Mouse (Mus musculus): ENCODE data around the gene Agbl1. TPM values are rescaled to one million over a fixed set of nuclear protein-coding genes. Genes with fewer than 3 reads are reported as not detected.

The Agbl1 gene
- polyA plus RNA-seq, 1 experiment from 2014 or later: 0.17 TPM

- WGBS: 80% methylated on average over 4 of the region's 4 CpGs
- no peak for ATAC-seq (ENCODE audit: insufficient read depth, low FRiP score, low TSS enrichment)
Measured at GRCm38 (mm10) chr7:76562506-76562905, 332.8 kb downstream of the Agbl1 start.

GRCm38 (mm10) chr7:76594566-76595079 is 364.9 kb downstream of the Agbl1 start:
- Histone ChIP-seq H3K4me2 (ENCODE audit: low read depth) (no peak overlapping the region), H3K4me1 (ENCODE audit: control insufficient read depth, insufficient read depth, low read length) (no peaks in the 10 kb centered on the region), H3K9me3 (ENCODE audit: control insufficient read depth, low read length) (no peaks in the 10 kb centered on the region), H3K36me3 (ENCODE audit: control insufficient read depth, insufficient read depth, low read length) (no peaks in the 10 kb centered on the region), H3K4me3 (ENCODE audit: low read depth, low read length) (no peak overlapping the region), H3K27me3 (ENCODE audit: control insufficient read depth, insufficient read depth, low read length) (no peaks in the 10 kb centered on the region), H3K9ac (ENCODE audit: low read length) (no peak overlapping the region), H3K27ac (ENCODE audit: low read depth, low read length) (no peak overlapping the region)
- ATAC-seq (ENCODE audit: insufficient read depth, low FRiP score, low TSS enrichment) (no peak), DNase-seq (ENCODE audit: low spot score) (no peak)
- 83% methylated on average over 5 of the region's 5 CpGs for WGBS

More at GRCm38 (mm10) chr7:76562506-76562905, 332.8 kb downstream of the Agbl1 start:
- no peak for DNase-seq (ENCODE audit: low spot score)
- Histone ChIP-seq H3K4me3 (ENCODE audit: low read depth, low read length) (no peak overlapping the region), H3K9ac (ENCODE audit: low read length) (no peak overlapping the region), H3K27me3 (ENCODE audit: control insufficient read depth, insufficient read depth, low read length) (no peaks in the 10 kb centered on the region), H3K4me2 (ENCODE audit: low read depth) (no peak overlapping the region), H3K36me3 (ENCODE audit: control insufficient read depth, insufficient read depth, low read length) (no peaks in the 10 kb centered on the region), H3K9me3 (ENCODE audit: control insufficient read depth, low read length) (no peaks in the 10 kb centered on the region), H3K27ac (ENCODE audit: low read depth, low read length) (no peak overlapping the region), H3K4me1 (ENCODE audit: control insufficient read depth, insufficient read depth, low read length) (0 out of 2 replicates have a peak, but pooled peaks cover 3% of the 10 kb centered on the region)

GRCm38 (mm10) chr7:76597812-76598211 is 368.1 kb downstream of the Agbl1 start:
- H3K4me2 ChIP-seq (ENCODE audit: low read depth): no peak overlapping the region
- no peaks in the 10 kb centered on the region for H3K9me3 ChIP-seq (ENCODE audit: control insufficient read depth, low read length)
- no peaks in the 10 kb centered on the region for H3K4me1 ChIP-seq (ENCODE audit: control insufficient read depth, insufficient read depth, low read length)
- H3K4me3 ChIP-seq (ENCODE audit: low read depth, low read length): no peak overlapping the region
- WGBS: 53% methylated on average over 2 of the region's 2 CpGs
- no peak overlapping the region for H3K9ac ChIP-seq (ENCODE audit: low read length)
- no peaks in the 10 kb centered on the region for H3K36me3 ChIP-seq (ENCODE audit: control insufficient read depth, insufficient read depth, low read length)
- no peak for DNase-seq (ENCODE audit: low spot score)
- H3K27me3 ChIP-seq (ENCODE audit: control insufficient read depth, insufficient read depth, low read length): no peaks in the 10 kb centered on the region
- no peak for ATAC-seq (ENCODE audit: insufficient read depth, low FRiP score, low TSS enrichment)
- no peak overlapping the region for H3K27ac ChIP-seq (ENCODE audit: low read depth, low read length)

GRCm38 (mm10) chr7:76600050-76600690 is 370.5 kb downstream of the Agbl1 start:
- H3K4me2 ChIP-seq (ENCODE audit: low read depth): no peak overlapping the region

GRCm38 (mm10) chr7:76629528-76629927 is 399.8 kb downstream of the Agbl1 start:
- Histone ChIP-seq H3K9ac (ENCODE audit: low read length) (no peak overlapping the region), H3K27me3 (ENCODE audit: control insufficient read depth, insufficient read depth, low read length) (no peaks in the 10 kb centered on the region), H3K9me3 (ENCODE audit: control insufficient read depth, low read length) (no peaks in the 10 kb centered on the region), H3K4me3 (ENCODE audit: low read depth, low read length) (no peak overlapping the region), H3K4me1 (ENCODE audit: control insufficient read depth, insufficient read depth, low read length) (no peaks in the 10 kb centered on the region), H3K36me3 (ENCODE audit: control insufficient read depth, insufficient read depth, low read length) (no peaks in the 10 kb centered on the region), H3K4me2 (ENCODE audit: low read depth) (no peak overlapping the region), H3K27ac (ENCODE audit: low read depth, low read length) (no peak overlapping the region)
- DNase-seq (ENCODE audit: low spot score) (no peak), ATAC-seq (ENCODE audit: insufficient read depth, low FRiP score, low TSS enrichment) (no peak)

More at GRCm38 (mm10) chr7:76600050-76600690, 370.5 kb downstream of the Agbl1 start:
- Histone ChIP-seq H3K4me3 (ENCODE audit: low read depth, low read length) (no peak overlapping the region), H3K27me3 (ENCODE audit: control insufficient read depth, insufficient read depth, low read length) (no peaks in the 10 kb centered on the region), H3K27ac (ENCODE audit: low read depth, low read length) (no peak overlapping the region), H3K4me1 (ENCODE audit: control insufficient read depth, insufficient read depth, low read length) (no peaks in the 10 kb centered on the region), H3K9ac (ENCODE audit: low read length) (no peak overlapping the region), H3K9me3 (ENCODE audit: control insufficient read depth, low read length) (no peaks in the 10 kb centered on the region), H3K36me3 (ENCODE audit: control insufficient read depth, insufficient read depth, low read length) (no peaks in the 10 kb centered on the region)
- DNase-seq (ENCODE audit: low spot score): no peak
- ATAC-seq (ENCODE audit: insufficient read depth, low FRiP score, low TSS enrichment): no peak
- 77% methylated on average over 2 of the region's 2 CpGs for whole genome bisulfite sequencing

GRCm38 (mm10) chr7:76650984-76651383 is 421.3 kb downstream of the Agbl1 start:
- H3K4me2 ChIP-seq (ENCODE audit: low read depth): no peak overlapping the region
- WGBS: 92% methylated on average over 4 of the region's 4 CpGs
- H3K27me3 ChIP-seq (ENCODE audit: control insufficient read depth, insufficient read depth, low read length): no peaks in the 10 kb centered on the region
- no peaks in the 10 kb centered on the region for H3K4me1 ChIP-seq (ENCODE audit: control insufficient read depth, insufficient read depth, low read length)
- DNase-seq (ENCODE audit: low spot score) (no peak), ATAC-seq (ENCODE audit: insufficient read depth, low FRiP score, low TSS enrichment) (no peak)
- H3K36me3 ChIP-seq (ENCODE audit: control insufficient read depth, insufficient read depth, low read length): no peaks in the 10 kb centered on the region
- no peak overlapping the region for H3K4me3 ChIP-seq (ENCODE audit: low read depth, low read length)
- no peak overlapping the region for H3K9ac ChIP-seq (ENCODE audit: low read length)
- H3K27ac ChIP-seq (ENCODE audit: low read depth, low read length): no peak overlapping the region
- H3K9me3 ChIP-seq (ENCODE audit: control insufficient read depth, low read length): no peaks in the 10 kb centered on the region

GRCm38 (mm10) chr7:76661072-76661471 is 431.4 kb downstream of the Agbl1 start:
- ATAC-seq (ENCODE audit: insufficient read depth, low FRiP score, low TSS enrichment): no peak
- Histone ChIP-seq H3K4me2 (ENCODE audit: low read depth) (no peak overlapping the region), H3K4me3 (ENCODE audit: low read depth, low read length) (no peak overlapping the region), H3K9me3 (ENCODE audit: control insufficient read depth, low read length) (no peaks in the 10 kb centered on the region), H3K4me1 (ENCODE audit: control insufficient read depth, insufficient read depth, low read length) (no peaks in the 10 kb centered on the region), H3K27me3 (ENCODE audit: control insufficient read depth, insufficient read depth, low read length) (no peaks in the 10 kb centered on the region), H3K36me3 (ENCODE audit: control insufficient read depth, insufficient read depth, low read length) (no peaks in the 10 kb centered on the region), H3K27ac (ENCODE audit: low read depth, low read length) (no peak overlapping the region), H3K9ac (ENCODE audit: low read length) (no peak overlapping the region)
- 80% methylated on average over 5 of the region's 5 CpGs for WGBS
- no peak for DNase-seq (ENCODE audit: low spot score)

- H3K4me1 ChIP-seq (ENCODE audit: control insufficient read depth, insufficient read depth, low read length): no peaks in the 10 kb centered on the region
- no peaks in the 10 kb centered on the region for H3K27me3 ChIP-seq (ENCODE audit: control insufficient read depth, insufficient read depth, low read length)
- H3K27ac ChIP-seq (ENCODE audit: low read depth, low read length): no peak overlapping the region
- H3K4me2 ChIP-seq (ENCODE audit: low read depth): no peak overlapping the region
- WGBS: 60% methylated on average over 3 of the region's 3 CpGs
- H3K9ac ChIP-seq (ENCODE audit: low read length): no peak overlapping the region
- H3K4me3 ChIP-seq (ENCODE audit: low read depth, low read length): no peak overlapping the region
- no peaks in the 10 kb centered on the region for H3K36me3 ChIP-seq (ENCODE audit: control insufficient read depth, insufficient read depth, low read length)
- peak; percentile 11 for DNase-seq (ENCODE audit: low spot score)
- H3K9me3 ChIP-seq (ENCODE audit: control insufficient read depth, low read length): no peaks in the 10 kb centered on the region
- peak; percentile 48; the same call in 1 of the 2 replicates for ATAC-seq (ENCODE audit: insufficient read depth, low FRiP score, low TSS enrichment)
Measured at GRCm38 (mm10) chr7:76674856-76675255, 445.2 kb downstream of the Agbl1 start.

- Histone ChIP-seq H3K4me3 (ENCODE audit: low read depth, low read length) (no peak overlapping the region), H3K27ac (ENCODE audit: low read depth, low read length) (no peak overlapping the region), H3K9ac (ENCODE audit: low read length) (no peak overlapping the region), H3K9me3 (ENCODE audit: control insufficient read depth, low read length) (no peaks in the 10 kb centered on the region), H3K4me2 (ENCODE audit: low read depth) (no peak overlapping the region), H3K36me3 (ENCODE audit: control insufficient read depth, insufficient read depth, low read length) (no peaks in the 10 kb centered on the region), H3K4me1 (ENCODE audit: control insufficient read depth, insufficient read depth, low read length) (no peaks in the 10 kb centered on the region), H3K27me3 (ENCODE audit: control insufficient read depth, insufficient read depth, low read length) (no peaks in the 10 kb centered on the region)
- no peak for ATAC-seq (ENCODE audit: insufficient read depth, low FRiP score, low TSS enrichment)
- 64% methylated on average over 1 of the region's 1 CpGs for WGBS
- DNase-seq (ENCODE audit: low spot score): no peak
Measured at GRCm38 (mm10) chr7:76701224-76701623, 471.5 kb downstream of the Agbl1 start.
